Mouse (Mus musculus): Measurements from ENCODE around the gene Pxn.

- no peak for TF ChIP-seq TAL1 (IDR thresholded peaks at IDR 0.05; ENCODE audit: low read length)
- TF ChIP-seq GATA1 (IDR thresholded peaks at IDR 0.05; ENCODE audit: low read length) = no peak
Measured at GRCm38 (mm10) chr5:115565403-115565802, 58.9 kb downstream of the Pxn start.
